Mouse (Mus musculus) CD8-positive naive resting alpha-beta T cell, adult 2 months (primary cell): ENCODE measurements at regions not wholly inside any gene's neighbourhood (a gene's known extent, or its start where the extent isn't known, plus 50 kb on each side); places are given as distances from the start of the nearest gene placed in this dataset.

ENCODE experiments used
- DNase-seq, 2 experiments: peaks; one replicate each; pipeline ENCODE4 v3.0.0; 2022; ENCODE audit warnings: low read depth in 2 of 2, low spot score in 2 of 2

- no peak for DNase-seq
Measured at GRCm38 (mm10) chr5:46092549-46092948, 235.1 kb upstream of the Lcorl start.

- no peak for DNase-seq
Measured at GRCm38 (mm10) chr5:46086885-46087284, 229.5 kb upstream of the Lcorl start.

- DNase-seq, result no peak
Measured at GRCm38 (mm10) chr5:46083293-46083692, 225.9 kb upstream of the Lcorl start.

GRCm38 (mm10) chr5:46073744-46074143 is 216.3 kb upstream of the Lcorl start:
- no peak for DNase-seq

GRCm38 (mm10) chr5:46073136-46073535 is 215.7 kb upstream of the Lcorl start:
- no peak for DNase-seq

GRCm38 (mm10) chr5:46059910-46060309 is 202.5 kb upstream of the Lcorl start:
- DNase-seq, result no peak

GRCm38 (mm10) chr5:46054850-46055249 is 197.4 kb upstream of the Lcorl start:
- DNase-seq, result no peak

GRCm38 (mm10) chr5:46042684-46043348 is 185.4 kb upstream of the Lcorl start:
- no peak for DNase-seq

- no peak for DNase-seq
Measured at GRCm38 (mm10) chr5:46033008-46033676, 175.7 kb upstream of the Lcorl start.

GRCm38 (mm10) chr5:46032206-46032605 is 174.8 kb upstream of the Lcorl start:
- no peak for DNase-seq

GRCm38 (mm10) chr5:46024138-46024537 is 166.7 kb upstream of the Lcorl start:
- no peak for DNase-seq

- DNase-seq, result no peak
Measured at GRCm38 (mm10) chr5:46023456-46023855, 166.0 kb upstream of the Lcorl start.

- no peak for DNase-seq
Measured at GRCm38 (mm10) chr5:46022047-46022422, 164.6 kb upstream of the Lcorl start.

GRCm38 (mm10) chr5:46021398-46022046 is 164.1 kb upstream of the Lcorl start:
- DNase-seq, result no peak

GRCm38 (mm10) chr5:46020175-46020574 is 162.8 kb upstream of the Lcorl start:
- no peak for DNase-seq

GRCm38 (mm10) chr5:46007446-46007845 is 150.0 kb upstream of the Lcorl start:
- DNase-seq, result no peak

GRCm38 (mm10) chr5:46006691-46007090 is 149.3 kb upstream of the Lcorl start:
- no peak for DNase-seq

- no peak for DNase-seq
Measured at GRCm38 (mm10) chr5:46006228-46006627, 148.8 kb upstream of the Lcorl start.

GRCm38 (mm10) chr5:46005631-46006030 is 148.2 kb upstream of the Lcorl start:
- DNase-seq, result no peak

GRCm38 (mm10) chr5:46002011-46002410 is 144.6 kb upstream of the Lcorl start:
- no peak for DNase-seq

GRCm38 (mm10) chr5:45957766-45958165 is 100.4 kb upstream of the Lcorl start:
- no peak for DNase-seq

GRCm38 (mm10) chr5:45943970-45944369 is 86.6 kb upstream of the Lcorl start:
- no peak for DNase-seq
